Mouse (Mus musculus) mouse embryonic stem cell (cell line): ENCODE results near the gene Bmp2k.
"Not testable (repeated sequence)": the region's sequence is repeated elsewhere in the genome, so short reads cannot be mapped to it uniquely, and the experiment has no call there.

Source experiments
- in situ Hi-C, 2 experiments: fragments of 300-500 bp; cut with MboI; formaldehyde crosslinking; loops; 1 replicate in 1 of 2; 3 replicates in 1 of 2; pipeline ENCODE4 v1.14.3; 2019 to 2020; ENCODE audit warnings: low sequenced_read_pairs in 2 of 2, low pct_unique_long_range_greater_than_20kb in 1 of 2, mixed read lengths in 1 of 2; ENCODE audit not compliant: unreplicated experiment in 1 of 2

Bmp2k gene

DNA sequence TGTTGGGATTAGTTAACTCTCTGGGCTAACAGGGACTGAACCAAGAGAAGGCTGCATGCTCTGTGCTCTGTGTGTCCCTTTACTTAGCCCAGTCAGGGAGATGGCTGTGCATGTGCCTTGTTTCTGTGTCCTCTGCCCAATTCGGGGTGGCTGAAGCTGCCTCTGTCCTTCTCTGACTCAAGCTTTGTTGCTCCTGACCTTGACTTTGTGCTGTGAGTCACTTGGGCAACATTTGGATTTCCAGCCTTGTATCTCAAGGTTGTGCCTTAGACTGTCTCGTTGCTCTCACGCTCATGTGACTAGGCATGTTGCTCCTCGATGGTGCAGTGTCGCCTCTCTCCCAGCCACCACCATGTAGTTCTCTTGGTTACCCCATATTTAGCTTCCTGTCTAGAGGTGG lies 27.3 kb downstream of the Bmp2k start:
- in situ Hi-C loops, result no loop called here

DNA sequence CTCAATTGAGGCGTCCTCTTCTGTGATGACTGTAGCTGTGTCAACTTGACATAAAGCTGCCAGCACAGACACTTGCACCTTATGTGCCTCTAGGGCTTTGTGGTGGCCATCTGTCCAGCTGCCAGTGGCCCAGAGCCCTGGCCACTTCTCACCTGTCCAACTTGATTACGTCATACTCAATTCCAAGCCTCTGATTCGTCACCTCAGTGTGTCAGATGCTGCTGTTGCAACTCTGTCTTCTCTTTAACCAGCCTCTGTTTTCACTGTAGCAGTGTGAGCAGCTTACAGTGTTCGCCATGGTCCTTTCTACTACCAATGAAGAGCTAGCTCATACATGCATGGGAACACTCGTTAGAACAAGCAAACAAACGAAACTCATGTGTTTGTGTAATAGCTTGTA lies 28.2 kb downstream of the Bmp2k start:
- in situ Hi-C loops, result no loop called here

DNA sequence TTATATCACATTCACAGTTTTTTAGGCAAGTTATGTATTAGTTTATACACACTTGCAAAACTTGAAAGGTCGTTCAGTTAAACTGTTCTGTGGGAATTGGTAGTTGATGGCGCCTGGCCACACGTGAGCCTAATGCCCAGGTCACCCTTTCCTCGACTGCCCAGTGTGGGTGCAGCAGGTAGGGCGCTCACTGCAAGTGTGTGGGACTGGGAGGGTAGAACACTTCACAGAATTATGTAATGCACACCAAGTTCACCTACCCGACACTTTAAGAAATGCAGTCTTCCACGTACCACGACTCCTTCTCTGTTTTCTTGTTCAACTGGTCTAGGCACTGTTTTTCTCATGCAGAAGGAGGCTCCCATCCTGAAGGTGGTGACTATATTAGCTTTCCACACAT lies 30.5 kb downstream of the Bmp2k start:
- in situ Hi-C loops, result no loop called here

DNA sequence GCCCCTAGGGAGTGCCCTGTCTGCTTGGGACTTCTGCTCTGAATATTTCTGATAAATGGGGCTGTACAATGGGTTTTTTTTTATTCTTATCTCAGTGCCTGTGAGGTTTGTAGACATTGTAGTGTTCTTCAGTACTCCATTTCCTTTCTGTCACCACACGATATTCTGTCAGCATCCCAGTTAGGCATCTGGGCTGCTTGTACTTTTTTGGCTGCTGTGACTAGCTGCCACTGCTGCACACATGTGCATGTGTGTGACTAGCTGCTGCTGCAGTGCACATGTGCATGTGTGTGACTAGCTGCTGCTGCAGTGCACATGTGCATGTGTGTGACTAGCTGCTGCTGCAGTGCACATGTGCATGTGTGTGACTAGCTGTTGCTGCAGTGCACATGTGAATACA lies 31.4 kb downstream of the Bmp2k start:
- in situ Hi-C loops, result not testable (repeated sequence)

DNA sequence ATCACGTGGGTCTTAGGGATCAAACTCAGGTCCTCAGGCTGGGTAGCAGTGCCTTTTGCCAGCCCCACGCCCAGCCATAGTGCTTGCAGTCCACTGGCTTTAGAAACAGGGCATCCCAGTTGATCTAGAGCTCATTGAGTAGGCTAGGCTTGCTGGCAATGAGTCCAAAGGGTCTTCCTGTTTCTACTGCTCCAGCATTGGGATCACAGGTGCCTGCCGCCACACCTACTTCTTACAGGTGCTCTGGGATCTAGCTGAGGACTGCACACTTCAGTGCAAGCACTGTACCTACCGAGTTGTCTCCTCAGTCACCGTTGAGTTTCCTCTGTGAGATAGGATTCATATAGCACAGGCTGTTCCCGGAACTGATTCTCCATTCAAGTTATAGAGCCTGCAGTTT lies 34.3 kb downstream of the Bmp2k start:
- in situ Hi-C loops, result no loop called here

DNA sequence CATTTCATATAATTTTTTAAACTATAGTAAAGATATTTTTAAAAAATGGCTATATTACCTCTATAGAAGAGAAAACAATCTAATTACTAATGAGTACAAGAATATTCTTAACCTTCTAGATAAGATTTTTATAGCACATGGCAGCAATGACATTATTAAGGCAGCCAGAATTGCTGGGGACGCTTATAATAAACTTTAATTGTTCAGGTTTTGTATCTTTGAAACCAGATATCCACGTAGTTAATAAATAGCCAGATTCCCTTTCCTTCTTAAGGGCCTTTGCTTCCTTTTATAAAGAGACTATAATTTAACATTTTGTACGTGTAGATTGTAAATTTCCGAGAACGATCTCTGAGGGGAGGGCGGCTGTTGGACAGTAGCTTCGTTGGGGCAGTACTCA lies 47.8 kb downstream of the Bmp2k start:
- in situ Hi-C loops, result no loop called here

DNA sequence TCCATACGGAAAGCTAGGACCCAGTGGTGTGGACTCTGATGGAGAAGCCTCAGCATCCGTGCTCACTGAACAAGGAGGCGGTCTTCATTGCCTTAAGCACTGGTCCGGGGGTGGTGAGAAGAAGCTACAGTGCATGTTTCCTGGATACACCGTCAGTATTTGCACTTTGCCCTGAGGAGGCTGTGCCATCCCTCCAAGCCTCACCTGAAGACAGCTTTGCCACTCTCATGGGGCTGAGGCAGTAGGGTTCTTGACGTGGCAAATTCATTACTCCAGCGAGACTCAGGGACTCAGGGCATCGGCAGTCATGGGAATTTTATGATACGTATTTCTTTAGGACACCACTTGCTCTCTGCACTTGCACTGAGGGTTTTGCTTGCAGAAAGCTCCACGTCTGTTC lies 49.2 kb downstream of the Bmp2k start:
- in situ Hi-C loops, result no loop called here

DNA sequence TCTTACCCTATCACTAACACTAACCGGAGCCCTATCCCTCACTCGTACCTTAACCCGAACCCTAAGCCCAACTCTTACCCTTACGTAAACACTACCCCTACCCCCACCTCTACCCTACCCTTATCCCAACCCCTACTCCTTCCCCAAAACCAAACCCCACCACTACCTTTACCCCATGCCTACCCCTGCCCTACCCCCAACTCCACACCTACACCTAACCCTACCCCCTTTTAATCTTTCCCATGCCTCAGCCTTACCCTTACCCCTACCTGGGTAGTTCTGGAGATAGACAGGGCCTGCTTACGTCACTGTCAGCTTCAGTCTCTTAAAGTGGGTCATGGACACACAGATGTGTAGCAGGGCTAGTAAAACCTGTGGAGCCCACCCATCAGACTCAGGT lies 51.4 kb downstream of the Bmp2k start:
- in situ Hi-C loops, result no loop called here

DNA sequence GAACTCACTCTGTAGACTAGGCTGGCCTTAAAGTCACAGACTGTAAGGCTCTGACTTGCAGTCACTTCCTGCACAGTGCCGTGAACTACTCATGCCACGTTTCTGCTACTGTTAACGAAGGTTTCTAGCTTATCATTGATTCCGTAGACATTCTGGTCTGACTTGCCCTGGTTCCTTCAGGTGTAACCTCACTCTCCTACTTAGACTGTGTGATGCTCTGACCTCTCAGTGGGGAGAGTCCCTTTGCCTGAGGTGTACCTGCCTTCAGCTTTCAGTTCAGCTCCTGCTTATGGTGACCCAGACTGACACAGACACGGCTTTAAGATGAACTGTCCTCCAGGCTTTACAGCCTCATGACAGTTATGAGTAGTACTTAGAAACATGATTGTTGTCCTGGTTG lies 56.7 kb downstream of the Bmp2k start:
- in situ Hi-C loops, result loop anchor here in 1 of 2 experiments (10.0 kb wide), 1 partner anchor 179 kb away; no protein-coding TSS in a partner anchor

DNA sequence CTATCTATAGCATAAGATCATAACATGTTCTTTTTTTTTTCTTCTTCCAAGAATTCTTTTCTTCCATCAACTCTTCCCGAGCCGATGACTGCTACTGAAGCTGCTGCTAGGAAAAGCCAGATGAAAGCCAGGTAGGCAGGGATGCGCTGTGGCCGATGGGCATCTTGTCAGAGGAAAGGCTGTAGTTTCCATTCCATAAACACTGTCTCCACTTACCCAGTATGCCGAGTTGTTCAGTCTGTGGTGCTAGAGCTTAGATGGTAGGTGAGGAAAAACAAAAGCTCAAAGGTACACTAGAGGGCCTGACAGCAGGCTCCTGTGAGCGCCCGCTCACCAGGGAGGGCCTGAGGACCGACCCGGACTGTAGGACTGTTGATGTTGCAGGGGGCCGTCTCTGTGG lies 57.3 kb downstream of the Bmp2k start:
- in situ Hi-C loops, result loop anchor here (5.0 to 10.0 kb wide), 2 partner anchors 172 to 180 kb away; no protein-coding TSS in a partner anchor

DNA sequence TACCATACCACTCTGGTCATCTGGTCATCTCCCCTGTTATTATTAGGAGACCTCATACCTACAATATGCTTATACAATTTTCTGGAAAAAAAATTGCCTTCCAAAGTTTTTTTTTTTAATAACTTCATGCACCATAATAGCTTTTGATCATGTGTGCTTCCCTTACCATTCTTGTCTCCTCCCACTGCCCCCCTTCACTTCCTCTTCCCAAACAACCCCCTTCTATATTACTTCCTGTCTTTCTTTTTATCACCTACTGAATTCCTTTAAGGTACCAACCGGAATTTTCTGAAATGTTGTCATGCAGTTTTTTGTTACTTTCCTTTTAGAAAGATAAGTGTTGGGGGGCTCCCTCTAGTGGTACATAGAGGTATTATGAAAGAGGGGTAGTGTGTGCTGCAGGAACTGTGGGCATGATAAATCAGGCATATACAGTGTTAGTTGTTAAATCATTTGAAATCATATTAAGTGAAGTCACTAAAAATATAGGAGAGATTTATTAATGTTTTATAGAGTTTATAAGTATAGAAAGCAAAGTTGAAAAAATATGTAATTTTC lies 58.1 kb downstream of the Bmp2k start:
- in situ Hi-C loops, result loop anchor here (5.0 to 10.0 kb wide), 2 partner anchors 173 to 181 kb away; no protein-coding TSS in a partner anchor

DNA sequence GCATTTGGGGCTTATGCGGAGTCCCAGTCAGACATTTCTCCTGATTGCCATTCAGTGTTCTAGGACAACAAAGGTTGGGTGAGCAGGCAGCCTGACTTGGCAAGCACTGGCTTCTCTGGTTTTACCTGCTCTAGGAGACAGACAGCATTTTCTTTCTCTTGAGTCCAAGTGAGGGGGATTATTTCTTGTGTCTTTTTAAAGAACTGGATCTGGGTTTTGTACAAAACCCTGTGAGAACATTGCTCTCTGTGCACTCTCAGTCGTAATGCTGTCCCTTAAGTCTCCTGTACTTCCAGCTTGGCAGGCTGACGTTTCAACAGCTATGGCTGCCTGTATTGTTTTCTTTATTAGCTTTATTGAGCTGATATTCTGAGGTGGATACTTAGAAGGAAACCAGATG lies 58.9 kb downstream of the Bmp2k start:
- in situ Hi-C loops, result loop anchor here (5.0 to 10.0 kb wide), 2 partner anchors 174 to 182 kb away; no protein-coding TSS in a partner anchor

DNA sequence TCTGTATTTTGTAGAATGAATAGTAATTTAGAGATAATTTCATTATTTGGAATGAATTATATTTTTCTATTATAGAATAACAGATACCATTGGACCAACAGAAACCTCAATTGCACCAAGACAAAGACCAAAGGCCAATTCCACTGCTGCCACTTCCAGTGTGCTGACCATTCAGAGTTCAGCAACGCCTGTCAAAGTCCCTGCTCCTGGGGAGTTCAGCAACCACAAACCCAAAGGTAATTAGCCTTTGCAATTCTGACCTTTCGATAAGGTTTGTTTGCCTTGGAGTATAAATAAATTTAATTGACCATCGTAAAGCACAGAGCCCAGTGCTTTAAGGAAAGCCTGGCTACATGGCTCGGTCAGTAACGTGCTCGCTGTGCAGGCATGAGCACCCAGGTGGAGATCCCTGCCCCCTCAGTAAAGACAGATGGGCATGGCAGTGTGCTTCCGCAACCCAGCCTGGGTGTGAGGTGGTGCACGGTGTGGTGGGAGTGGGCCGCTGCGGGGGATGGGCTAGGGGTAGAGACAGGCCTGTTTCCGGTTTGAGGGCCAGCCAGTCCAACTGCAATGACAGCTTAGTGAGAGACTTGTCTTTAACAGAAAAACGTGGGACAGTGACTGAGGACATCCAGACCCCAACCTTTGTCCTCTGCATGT lies 59.4 kb downstream of the Bmp2k start:
- in situ Hi-C loops, result loop anchor here (5.0 to 10.0 kb wide), 2 partner anchors 175 to 182 kb away; no protein-coding TSS in a partner anchor

DNA sequence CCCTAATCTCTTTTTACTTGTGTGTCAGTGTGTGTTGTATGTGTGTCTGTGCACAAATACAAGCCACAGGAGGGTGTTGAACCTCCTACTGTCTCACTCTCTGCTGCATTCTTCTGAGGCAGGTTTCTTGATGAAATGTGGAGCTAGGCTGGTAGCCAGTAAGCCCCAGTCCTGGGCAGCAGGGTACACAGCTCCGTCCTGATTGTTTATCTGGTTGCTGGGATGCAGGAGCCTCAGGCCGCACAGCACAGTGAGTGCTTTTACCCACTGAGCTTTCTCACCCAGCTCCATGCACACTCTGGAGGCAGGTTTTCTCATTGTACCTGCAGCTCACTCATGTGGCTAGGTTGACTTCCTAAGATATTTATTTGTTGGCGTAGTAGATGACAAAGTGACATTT lies 63.4 kb downstream of the Bmp2k start:
- in situ Hi-C loops, result no loop called here

DNA sequence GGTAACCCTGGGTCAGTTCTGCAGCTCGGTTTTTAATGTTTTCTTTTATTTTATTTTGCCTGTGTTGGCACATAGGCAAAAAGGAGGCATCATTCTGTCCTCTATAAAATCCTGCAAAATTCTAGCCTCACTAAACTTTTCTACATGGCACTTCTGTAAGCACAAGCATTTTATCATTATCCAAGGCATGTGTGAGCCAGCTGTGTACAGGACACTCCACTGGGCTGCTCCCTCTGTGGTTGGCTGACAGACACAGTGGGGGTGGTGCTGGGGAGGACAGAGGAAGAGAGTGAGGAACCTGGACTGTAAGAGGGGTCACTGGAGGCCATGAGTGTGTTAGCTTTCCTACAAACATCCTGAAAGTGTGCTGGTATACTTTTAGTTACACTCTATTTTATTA lies 64.6 kb downstream of the Bmp2k start:
- in situ Hi-C loops, result no loop called here

DNA sequence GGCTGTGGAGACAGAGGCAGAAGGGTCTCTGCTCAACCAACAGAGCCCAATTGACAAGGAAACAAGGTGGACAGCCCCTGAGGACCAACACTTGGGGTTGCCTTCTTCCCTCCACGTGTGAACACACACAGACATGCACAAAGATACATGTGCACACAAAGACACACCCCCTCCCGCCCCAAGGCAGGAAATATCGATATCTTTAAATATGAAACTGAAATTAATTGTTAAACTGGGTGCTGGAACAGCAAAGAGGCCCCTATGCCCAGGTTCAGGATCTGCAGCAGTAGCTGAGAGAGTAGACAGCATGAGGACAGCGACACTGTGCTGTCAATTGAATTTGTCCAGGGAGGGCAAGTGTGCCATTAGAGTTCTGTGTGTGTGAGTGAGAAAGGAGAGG lies 68.3 kb downstream of the Bmp2k start:
- in situ Hi-C loops, result no loop called here

DNA sequence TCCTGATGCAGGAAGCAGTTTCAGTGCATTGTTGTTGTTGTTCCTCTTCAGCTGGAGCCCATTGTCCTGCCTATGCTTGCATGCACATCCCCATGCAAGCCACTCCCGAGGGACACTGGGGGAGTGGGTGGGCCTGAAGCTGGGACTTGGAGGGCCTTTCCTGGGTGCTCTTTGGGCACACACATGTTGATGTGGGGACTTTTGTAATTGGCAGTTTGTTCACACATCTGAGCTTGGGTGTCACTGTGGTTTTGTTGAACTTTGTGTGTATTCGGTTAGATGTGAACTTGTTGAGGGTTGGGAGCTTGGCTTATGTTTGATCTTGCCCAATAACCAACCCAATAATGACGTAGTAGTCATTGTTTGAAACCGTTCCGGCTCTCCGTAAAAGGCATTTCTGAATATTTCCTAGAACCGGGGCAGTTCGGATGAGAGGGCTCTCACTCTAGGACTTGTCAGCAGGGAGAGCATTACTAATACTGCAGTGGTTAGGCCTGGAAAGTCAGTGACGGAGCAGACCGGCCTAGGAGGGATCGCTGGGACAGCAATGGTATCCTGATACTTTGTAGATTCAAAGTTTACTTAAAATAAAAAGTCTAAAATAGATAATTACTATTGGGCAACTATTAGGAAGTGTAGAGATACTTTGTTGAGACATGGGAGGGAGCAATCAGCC lies 78.1 kb downstream of the Bmp2k start:
- in situ Hi-C loops, result no loop called here

DNA sequence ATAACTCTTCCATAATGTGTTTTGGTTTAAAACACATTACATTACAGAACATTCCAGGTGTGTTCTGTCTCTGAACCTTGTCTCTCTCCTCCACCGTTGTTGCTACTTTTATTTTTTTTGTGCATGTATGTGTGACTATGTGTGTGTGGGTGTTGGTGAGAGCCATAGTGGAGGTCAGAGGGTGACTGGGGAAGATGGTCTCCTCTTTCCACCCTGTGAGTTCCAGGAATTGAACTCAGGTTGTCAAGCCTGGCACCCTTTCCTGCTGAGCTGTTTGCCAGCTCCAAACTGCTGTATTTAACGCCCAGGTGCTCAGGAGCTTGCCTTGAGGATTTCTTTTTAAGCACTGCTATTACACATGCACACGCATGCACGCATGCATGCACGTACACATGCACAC lies 78.7 kb downstream of the Bmp2k start:
- in situ Hi-C loops, result no loop called here

DNA sequence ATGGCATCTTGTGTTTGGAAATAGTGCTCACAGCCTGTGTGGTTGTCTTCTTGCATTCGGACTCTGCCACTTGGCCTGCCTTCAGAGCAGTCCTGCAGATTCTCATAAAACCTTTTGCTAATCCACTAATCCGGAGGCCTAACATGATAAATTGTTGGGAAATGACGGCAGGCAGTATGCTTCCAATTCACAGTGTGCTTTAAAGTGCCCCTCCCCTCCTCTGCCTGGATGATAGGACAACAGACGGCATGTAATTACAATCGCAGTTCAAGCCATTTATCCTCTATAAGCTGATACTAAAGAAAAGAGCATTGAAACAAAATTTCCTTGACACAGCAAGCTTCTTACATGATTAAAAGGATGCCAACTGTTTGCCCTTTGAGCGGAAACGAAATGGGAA lies 80.2 kb downstream of the Bmp2k start:
- in situ Hi-C loops, result no loop called here

DNA sequence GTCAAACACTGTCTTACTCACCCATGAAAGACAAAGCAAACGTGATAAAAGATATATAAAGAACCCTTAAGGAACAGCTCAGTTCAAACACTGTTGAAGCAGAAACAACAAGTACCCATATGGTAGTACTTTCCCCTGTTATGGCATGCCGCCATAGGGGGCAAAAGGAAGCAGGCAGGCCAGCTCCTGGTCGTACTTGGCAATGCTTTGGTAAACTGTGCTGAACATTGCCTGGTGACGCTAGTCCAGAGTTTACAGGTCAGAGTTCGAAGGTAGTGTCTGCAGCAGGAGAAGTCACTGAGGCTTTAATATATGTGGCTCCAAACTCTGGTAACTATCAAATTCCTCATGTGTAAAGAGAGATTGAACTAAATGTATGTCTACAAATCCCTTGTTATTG lies 81.2 kb downstream of the Bmp2k start:
- in situ Hi-C loops, result no loop called here
